Mouse (Mus musculus): ENCODE measurements around the gene Kng1. TPM values are rescaled to one million over a fixed set of nuclear protein-coding genes. Genes with fewer than 3 reads are reported as not detected.
A peak's percentile ranks its signal among the peaks of the same experiment; 100 is the strongest.

Kng1 gene
- total RNA-seq, 2 experiments from 2014 or later = not detected

- DNase-seq (ENCODE audit: low spot score in 2 of 2) = no peak
Measured at GRCm38 (mm10) chr16:23112861-23113435, 55.3 kb downstream of the Kng1 start.

GRCm38 (mm10) chr16:23113903-23114302 is 56.2 kb downstream of the Kng1 start:
- DNase-seq (ENCODE audit: low spot score in 2 of 2) = no peak

GRCm38 (mm10) chr16:23114339-23115171 is 56.9 kb downstream of the Kng1 start:
- no peak for DNase-seq (ENCODE audit: low spot score in 2 of 2)

- no peak for DNase-seq (ENCODE audit: low spot score in 2 of 2)
Measured at GRCm38 (mm10) chr16:23115486-23115885, 57.8 kb downstream of the Kng1 start.

GRCm38 (mm10) chr16:23117173-23117572 is 59.5 kb downstream of the Kng1 start:
- DNase-seq (ENCODE audit: low spot score in 2 of 2) = no peak

- no peak for DNase-seq (ENCODE audit: low spot score in 2 of 2)
Measured at GRCm38 (mm10) chr16:23122446-23122845, 64.8 kb downstream of the Kng1 start.

GRCm38 (mm10) chr16:23123104-23123503 is 65.4 kb downstream of the Kng1 start:
- DNase-seq (ENCODE audit: low spot score in 2 of 2) = no peak

GRCm38 (mm10) chr16:23124398-23124797 is 66.7 kb downstream of the Kng1 start:
- DNase-seq (ENCODE audit: low spot score in 2 of 2) = no peak

GRCm38 (mm10) chr16:23127311-23127672 is 69.6 kb downstream of the Kng1 start:
- DNase-seq (ENCODE audit: low spot score in 2 of 2) = no peak

- DNase-seq (ENCODE audit: low spot score in 2 of 2) = peak; percentile 93 to 94
Measured at GRCm38 (mm10) chr16:23127673-23128375, 70.2 kb downstream of the Kng1 start, which contains the start of gene Rfc4. Rfc4 (minus strand) TSS chr16:23127737.

- DNase-seq (ENCODE audit: low spot score in 2 of 2) = no peak
Measured at GRCm38 (mm10) chr16:23130303-23130702, 72.6 kb downstream of the Kng1 start.

Small RNA genes within 50 kb of the gene (microRNA-seq; reads per million reads assigned to microRNA genes)
- gene Gm49346 = 0 to 0.22 reads per million in 2 experiments

Other genes starting within 250 kb of the Kng1 start
- under 1 TPM in 1 of 2 experiments, not detected in 1; 0.40 TPM for gene Crygs, start 246.3 kb upstream of the Kng1 start, total RNA-seq (2021)
- 10 to 100 TPM; 12.2 to 14.4 TPM for gene Tbccd1, start 200.2 kb upstream of the Kng1 start, total RNA-seq (2021)
- gene Dnajb11, start 200.0 kb upstream of the Kng1 start, total RNA-seq (2021) = 10 to 100 TPM; 64.5 to 66.4 TPM
- not detected for gene Ahsg, start 166.6 kb upstream of the Kng1 start, total RNA-seq (2021)
- under 1 TPM; 0.31 to 0.34 TPM for gene Fetub, start 139.5 kb upstream of the Kng1 start, total RNA-seq (2021)
- not detected for gene Hrg, start 106.8 kb upstream of the Kng1 start, total RNA-seq (2021)
- gene Kng2, start 28.4 kb upstream of the Kng1 start, total RNA-seq (2021) = not detected
- gene Eif4a2, start 49.6 kb downstream of the Kng1 start, total RNA-seq (2021) = 100 to 1,000 TPM; 701 to 766 TPM
- gene Rfc4, start 69.9 kb downstream of the Kng1 start, total RNA-seq (2021) = 1 to 10 TPM; 5.6 to 7.1 TPM
- gene Adipoq, start 88.7 kb downstream of the Kng1 start, total RNA-seq (2021) = not detected
- gene St6gal1, start 166.9 kb downstream of the Kng1 start, total RNA-seq (2021) = 10 to 100 TPM; 12.8 to 15.5 TPM

Data from layer of hippocampus, postnatal 10 days (tissue).